Mouse (Mus musculus) adrenal gland (tissue): ENCODE results near the gene Adamtsl1.

ENCODE experiments used
- intact Hi-C: fragments of 180-260 bp; cut with DNase I; formaldehyde crosslinking; loops from one replicate; pipeline ENCODE4 v1.15.1; 2025

The Adamtsl1 gene

GRCm38 (mm10) chr4:86306753-86307152 lies 792.8 kb downstream of the Adamtsl1 start:
- intact Hi-C loops, result no loop called here

GRCm38 (mm10) chr4:86309178-86309577 lies 795.2 kb downstream of the Adamtsl1 start:
- intact Hi-C loops, result no loop called here

- intact Hi-C loops, result no loop called here
Measured at GRCm38 (mm10) chr4:86310806-86311730, 797.1 kb downstream of the Adamtsl1 start.

GRCm38 (mm10) chr4:86312366-86312765 lies 798.4 kb downstream of the Adamtsl1 start:
- intact Hi-C loops, result no loop called here

- intact Hi-C loops, result no loop called here
Measured at GRCm38 (mm10) chr4:86314442-86314841, 800.5 kb downstream of the Adamtsl1 start.

GRCm38 (mm10) chr4:86315122-86315521 lies 801.1 kb downstream of the Adamtsl1 start:
- intact Hi-C loops, result no loop called here

- intact Hi-C loops, result no loop called here
Measured at GRCm38 (mm10) chr4:86317916-86318542, 804.1 kb downstream of the Adamtsl1 start.

- intact Hi-C loops, result no loop called here
Measured at GRCm38 (mm10) chr4:86325411-86325810, 811.4 kb downstream of the Adamtsl1 start.

- intact Hi-C loops, result no loop called here
Measured at GRCm38 (mm10) chr4:86326003-86326402, 812.0 kb downstream of the Adamtsl1 start.

- intact Hi-C loops, result no loop called here
Measured at GRCm38 (mm10) chr4:86326638-86327037, 812.7 kb downstream of the Adamtsl1 start.

GRCm38 (mm10) chr4:86329481-86329880 lies 815.5 kb downstream of the Adamtsl1 start:
- intact Hi-C loops, result no loop called here

- intact Hi-C loops, result no loop called here
Measured at GRCm38 (mm10) chr4:86335861-86336415, 822.0 kb downstream of the Adamtsl1 start.

GRCm38 (mm10) chr4:86337216-86337765 lies 823.3 kb downstream of the Adamtsl1 start:
- intact Hi-C loops, result no loop called here

GRCm38 (mm10) chr4:86349341-86349740 lies 835.4 kb downstream of the Adamtsl1 start:
- intact Hi-C loops, result no loop called here

GRCm38 (mm10) chr4:86352121-86352520 lies 838.1 kb downstream of the Adamtsl1 start:
- intact Hi-C loops, result no loop called here

GRCm38 (mm10) chr4:86353550-86353949 lies 839.6 kb downstream of the Adamtsl1 start:
- intact Hi-C loops, result no loop called here

- intact Hi-C loops, result no loop called here
Measured at GRCm38 (mm10) chr4:86359398-86359797, 845.4 kb downstream of the Adamtsl1 start.

- intact Hi-C loops, result no loop called here
Measured at GRCm38 (mm10) chr4:86369055-86369454, 855.1 kb downstream of the Adamtsl1 start.

- intact Hi-C loops, result no loop called here
Measured at GRCm38 (mm10) chr4:86373166-86373565, 859.2 kb downstream of the Adamtsl1 start.

GRCm38 (mm10) chr4:86383124-86383523 lies 869.2 kb downstream of the Adamtsl1 start:
- intact Hi-C loops, result no loop called here

GRCm38 (mm10) chr4:86385121-86385520 lies 871.1 kb downstream of the Adamtsl1 start:
- intact Hi-C loops, result no loop called here

- intact Hi-C loops, result no loop called here
Measured at GRCm38 (mm10) chr4:86388430-86388829, 874.5 kb downstream of the Adamtsl1 start.
